Mouse (Mus musculus) ES-E14 (cell line): ENCODE measurements at regions not wholly inside any gene's neighbourhood (a gene's known extent, or its start where the extent isn't known, plus 50 kb on each side); places are given as distances from the start of the nearest gene placed in this dataset.

Source experiments
- DNase-seq: peaks from one replicate; pipeline ENCODE4 v3.0.0-alpha.2; 2013; ENCODE audit warnings: low read depth, low spot score
- H3K27ac ChIP-seq: 2 replicates; pipeline ENCODE4 v1.5.1; 2012; ENCODE audit warnings: low read depth, mild to moderate bottlenecking, low read length, moderate library complexity, mixed read lengths; ENCODE audit not compliant: poor library complexity, insufficient read depth, severe bottlenecking
- H3K36me3 ChIP-seq: 2 replicates; pipeline ENCODE4 v1.6.1; 2012; ENCODE audit warnings: mild to moderate bottlenecking, low read length, moderate library complexity, mixed read lengths; ENCODE audit not compliant: control insufficient read depth, poor library complexity, insufficient read depth, severe bottlenecking
- H3K4me1 ChIP-seq, 2 experiments: fragments of 150-350 bp in 1 of 2; sonication (generic) in 1 of 2; 2 replicates each; pipeline ENCODE4 v1.6.1; 2012; ENCODE audit warnings: low read length in 2 of 2, mild to moderate bottlenecking in 1 of 2, mixed read lengths in 1 of 2; ENCODE audit not compliant: control insufficient read depth in 2 of 2, insufficient read depth in 2 of 2, poor library complexity in 1 of 2
- H3K4me3 ChIP-seq, 2 experiments: fragments of 150-350 bp in 1 of 2; sonication (generic) in 1 of 2; 2 replicates each; pipeline ENCODE4 v1.5.1; 2012; ENCODE audit warnings: low read length in 2 of 2, low read depth in 1 of 2, mild to moderate bottlenecking in 1 of 2, mixed read lengths in 1 of 2; ENCODE audit not compliant: insufficient read depth in 1 of 2, poor library complexity in 1 of 2, severe bottlenecking in 1 of 2
- H3K9ac ChIP-seq: 2 replicates; pipeline ENCODE4 v1.6.1; 2012; ENCODE audit warnings: low read depth, mild to moderate bottlenecking, low read length, mixed read lengths; ENCODE audit not compliant: poor library complexity, insufficient read depth, severe bottlenecking
- H3K9me3 ChIP-seq: fragments of 150-350 bp; sonication (generic); 2 replicates; pipeline ENCODE4 v1.6.1; 2012; ENCODE audit warnings: low read depth, mild to moderate bottlenecking, low read length; ENCODE audit not compliant: control insufficient read depth, insufficient read depth
- CHD2 ChIP-seq: IDR thresholded peaks from 2 replicates; pipeline ENCODE4 v1.6.1; 2014; ENCODE audit warnings: mild to moderate bottlenecking, low read depth, low read length, inconsistent platforms
- HCFC1 ChIP-seq: IDR thresholded peaks from 2 replicates; pipeline ENCODE4 v1.6.1; 2012; ENCODE audit warnings: low read length, inconsistent platforms, borderline replicate concordance; ENCODE audit not compliant: insufficient read depth
- MAFK ChIP-seq: IDR thresholded peaks from 2 replicates; pipeline ENCODE4 v1.6.1; 2014; ENCODE audit warnings: mild to moderate bottlenecking, low read depth, low read length, inconsistent platforms; ENCODE audit not compliant: insufficient read depth
- ZC3H11A ChIP-seq: IDR thresholded peaks from 2 replicates; pipeline ENCODE4 v1.6.1; 2012; ENCODE audit warnings: low read depth, mild to moderate bottlenecking, inconsistent platforms, low read length, borderline replicate concordance
- ZNF384 ChIP-seq: IDR thresholded peaks from 2 replicates; pipeline ENCODE4 v1.6.1; 2012; ENCODE audit warnings: low read depth, low read length, inconsistent platforms
- in situ Hi-C, 2 experiments: fragments of 600-800 bp; cut with MboI; formaldehyde crosslinking; loops; one replicate each; pipeline ENCODE4 v1.15.1; 2025; ENCODE audit warnings: low sequenced_read_pairs in 2 of 2, inconsistent platforms in 1 of 2; ENCODE audit not compliant: unreplicated experiment in 2 of 2

DNA sequence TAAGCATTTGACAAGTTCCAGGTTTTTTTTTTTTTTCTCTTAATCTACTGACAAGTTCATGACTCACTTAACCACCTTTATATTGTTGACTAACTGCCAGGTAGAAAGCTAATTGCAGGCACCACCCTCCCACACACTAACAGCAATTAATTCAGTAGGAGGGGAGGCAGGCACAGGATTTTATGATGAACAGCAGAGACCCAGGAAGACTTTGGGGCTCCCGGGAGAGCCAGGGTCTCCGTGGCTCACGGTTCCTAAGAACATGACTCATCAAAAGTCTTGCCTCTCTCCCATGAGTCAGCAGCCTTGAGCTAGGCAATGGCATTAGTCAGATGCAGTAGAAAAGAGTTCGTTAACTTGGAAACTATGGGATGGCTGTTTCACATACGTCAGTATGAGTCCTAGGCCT is 77.7 kb downstream of the Phlda1 start:
- no peak for DNase-seq
- H3K27ac ChIP-seq: no peak overlapping the region
- no peaks in the 10 kb centered on the region for H3K9me3 ChIP-seq
- H3K36me3 ChIP-seq: no peaks in the 10 kb centered on the region
- peaks cover 0 to 12% of the 10 kb centered on the region in 2 experiments; a peak in 2 of 4 replicates for H3K4me1 ChIP-seq
- in situ Hi-C loops: no loop called here
- peak; percentile 95 for TF ChIP-seq MAFK
- TF ChIP-seq ZC3H11A: no peak
- no peak overlapping the region for H3K9ac ChIP-seq
- no peak overlapping the region for H3K4me3 ChIP-seq

DNA sequence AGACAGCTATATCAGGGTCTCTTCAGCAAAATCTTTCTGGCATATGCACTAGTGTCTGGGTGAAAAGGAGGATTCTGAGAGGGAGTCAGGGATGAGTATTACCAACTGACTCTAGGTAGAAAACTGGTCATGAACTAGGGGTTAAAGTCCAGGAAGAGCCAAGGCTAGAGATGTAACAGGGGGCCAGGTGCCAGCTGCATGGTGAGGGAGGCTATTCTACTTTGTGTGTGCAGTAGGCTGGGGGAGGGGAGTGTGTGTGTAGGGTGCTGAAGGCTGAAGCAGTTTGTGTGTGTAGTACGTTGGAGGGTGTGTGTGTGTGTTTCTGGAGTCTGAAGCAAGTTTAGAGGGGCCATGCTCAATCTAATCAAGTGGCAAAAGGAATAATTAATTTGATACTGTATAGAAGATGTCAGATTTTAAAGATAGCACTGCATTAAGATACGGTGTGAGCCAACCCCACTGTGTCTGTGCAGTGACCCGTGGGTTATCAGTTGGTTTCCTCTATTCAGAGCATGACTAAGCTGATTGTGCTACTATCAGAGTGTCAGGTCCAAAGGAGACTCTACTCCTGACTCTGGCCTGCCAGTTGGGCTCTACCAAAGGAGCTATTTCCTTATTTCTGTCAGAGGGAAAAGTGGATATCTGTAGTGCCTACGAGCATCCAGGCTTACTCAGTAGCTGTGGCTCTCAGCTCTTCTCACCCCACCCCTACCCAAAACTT is 82.0 kb downstream of the Phlda1 start:
- Histone ChIP-seq H3K4me1 (peaks cover 0 to 10% of the 10 kb centered on the region in 2 experiments; a peak in 2 of 4 replicates), H3K27ac (0 out of 2 replicates have a peak overlapping the region, but pooled peaks have one; percentile 31), H3K9ac (no peak overlapping the region), H3K9me3 (no peaks in the 10 kb centered on the region), H3K36me3 (no peaks in the 10 kb centered on the region), H3K4me3 (no peak overlapping the region)
- TF ChIP-seq HCFC1: no peak
- no peak for TF ChIP-seq ZNF384
- no peak for TF ChIP-seq ZC3H11A
- TF ChIP-seq CHD2: no peak
- no peak for TF ChIP-seq MAFK
- DNase-seq: no peak
- in situ Hi-C loops: no loop called here

DNA sequence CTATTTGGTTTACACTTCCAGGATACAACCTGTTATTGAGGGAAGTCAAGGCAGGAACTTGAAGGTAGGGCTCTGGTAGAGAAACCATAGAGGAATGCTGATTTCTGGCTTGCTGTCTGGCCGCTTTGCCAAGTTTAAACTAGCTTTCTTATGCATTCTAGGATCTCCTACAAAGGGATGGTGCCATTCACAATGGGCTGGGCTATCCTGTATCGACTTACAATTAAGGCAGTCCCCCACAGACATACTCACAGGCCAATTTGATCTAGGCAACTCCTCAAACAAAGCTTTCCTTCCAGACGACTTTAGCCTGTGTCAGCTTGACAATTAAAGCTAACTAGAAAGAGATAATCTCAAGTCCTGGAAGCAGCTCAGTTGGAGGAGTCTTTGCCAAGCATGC is 83.1 kb downstream of the Phlda1 start:
- Histone ChIP-seq H3K27ac (no peak overlapping the region), H3K36me3 (no peaks in the 10 kb centered on the region), H3K4me3 (no peak overlapping the region), H3K4me1 (peaks cover 0 to 8% of the 10 kb centered on the region in 2 experiments; a peak in 2 of 4 replicates), H3K9me3 (no peaks in the 10 kb centered on the region), H3K9ac (no peak overlapping the region)
- no peak for DNase-seq
- in situ Hi-C loops: no loop called here
- no peak for TF ChIP-seq HCFC1
- no peak for TF ChIP-seq ZNF384
- no peak for TF ChIP-seq ZC3H11A
- no peak for TF ChIP-seq CHD2

DNA sequence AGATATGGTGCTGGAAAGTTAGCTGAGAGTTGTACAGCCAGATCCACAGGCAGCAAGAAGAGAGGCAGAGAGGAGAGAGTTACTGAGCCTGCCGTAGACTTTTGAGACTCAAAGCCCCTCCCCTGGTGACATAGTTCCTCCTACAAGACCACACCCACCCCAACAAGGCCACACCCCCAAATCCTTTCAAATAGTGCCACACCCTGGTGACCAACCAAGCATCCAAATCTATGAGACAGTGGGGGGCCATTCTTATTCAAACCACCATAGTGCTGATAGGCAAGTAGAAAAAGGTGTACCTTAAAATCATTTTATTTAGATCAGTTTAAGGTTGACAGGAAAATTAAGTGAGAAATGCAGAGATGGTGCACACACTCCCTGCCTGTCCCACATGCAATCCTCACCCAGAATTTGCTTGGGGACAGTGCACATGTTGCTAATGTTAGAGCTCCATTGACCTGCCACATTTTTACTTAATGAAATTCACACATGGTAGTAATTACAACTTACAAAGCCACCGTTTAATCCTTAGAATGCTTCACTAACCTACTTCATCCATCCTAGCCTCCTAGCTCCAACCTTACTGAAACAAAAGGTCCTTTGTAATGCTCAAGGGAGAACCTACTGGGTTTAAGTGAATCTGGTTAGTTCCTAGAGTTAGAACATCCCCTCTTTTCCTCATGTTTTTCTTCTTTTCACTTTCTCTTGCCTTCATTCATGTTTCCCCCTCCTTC is 86.5 kb downstream of the Phlda1 start:
- in situ Hi-C loops: no loop called here
- Histone ChIP-seq H3K9ac (no peak overlapping the region), H3K27ac (peak overlapping the region; percentile 88), H3K4me1 (peaks cover 0 to 10% of the 10 kb centered on the region in 2 experiments; a peak in 2 of 4 replicates), H3K9me3 (no peaks in the 10 kb centered on the region), H3K36me3 (no peaks in the 10 kb centered on the region), H3K4me3 (no peak overlapping the region)
- peak; percentile 86 for DNase-seq
- TF ChIP-seq HCFC1: no peak
- TF ChIP-seq ZNF384: no peak
- no peak for TF ChIP-seq MAFK
- no peak for TF ChIP-seq ZC3H11A
- TF ChIP-seq CHD2: no peak
